Mouse (Mus musculus) hindlimb bud, embryonic 11.5 days (tissue): ENCODE results near the gene Gpatch8.

ENCODE experiments used
- DNase-seq: peaks from one replicate; pipeline ENCODE4 v3.0.0-alpha.2; 2012; ENCODE audit warnings: low read depth, low spot score; ENCODE audit errors: extremely low spot score

The Gpatch8 gene

GRCm38 (mm10) chr11:102435754-102436470, 120.3 kb downstream of the Gpatch8 start:
- no peak for DNase-seq

GRCm38 (mm10) chr11:102434816-102435705, 121.1 kb downstream of the Gpatch8 start:
- no peak for DNase-seq

- DNase-seq, result peak; percentile 82
These were observed 121.8 kb downstream of the Gpatch8 start for GRCm38 (mm10) chr11:102434406-102434805.

GRCm38 (mm10) chr11:102433866-102434265, 122.3 kb downstream of the Gpatch8 start:
- DNase-seq, result no peak

- no peak for DNase-seq
These were observed 123.3 kb downstream of the Gpatch8 start for GRCm38 (mm10) chr11:102432896-102433295.

GRCm38 (mm10) chr11:102432115-102432843, 123.9 kb downstream of the Gpatch8 start:
- no peak for DNase-seq

GRCm38 (mm10) chr11:102431728-102432114, 124.5 kb downstream of the Gpatch8 start:
- DNase-seq, result no peak

GRCm38 (mm10) chr11:102431018-102431645, 125.1 kb downstream of the Gpatch8 start:
- DNase-seq, result no peak

- no peak for DNase-seq
These were observed 125.8 kb downstream of the Gpatch8 start, which contains the start of gene Grn for GRCm38 (mm10) chr11:102430121-102431017. Gene Grn, plus strand, starts transcription at chr11:102430315.

- no peak for DNase-seq
These were observed 126.6 kb downstream of the Gpatch8 start for GRCm38 (mm10) chr11:102429551-102429950.

- DNase-seq, result no peak
These were observed 127.1 kb downstream of the Gpatch8 start for GRCm38 (mm10) chr11:102428981-102429540.
